Mouse (Mus musculus): Measurements from ENCODE around the gene Gm20888. TPM values are rescaled to one million over a fixed set of nuclear protein-coding genes. Genes with fewer than 3 reads are reported as not detected.

Gm20888 gene
- total RNA-seq (2023; ENCODE audit: inconsistent age) = not detected in 4 replicates

GRCm38 (mm10) chrY:70441582-70441981 is at the start of gene Gm20888:
Gene Gm20888, plus strand, starts transcription at chrY:70441882.

Other genes starting within 250 kb of the Gm20888 start
- not detected in 4 replicates for gene Gm21118, start 168.2 kb upstream of the Gm20888 start, total RNA-seq (2023; ENCODE audit: inconsistent age)
- gene Gm29423, start 138.6 kb upstream of the Gm20888 start, total RNA-seq (2023; ENCODE audit: inconsistent age) = not detected in 4 replicates
- not detected in 4 replicates for gene Gm29644, start 138.5 kb upstream of the Gm20888 start, total RNA-seq (2023; ENCODE audit: inconsistent age)